Mouse (Mus musculus): ENCODE results near the gene Rapgef6.

GRCm38 (mm10) chr11:54675792-54676489 is 153.3 kb downstream of the Rapgef6 start:
- no peak for TF ChIP-seq POLR2A (IDR thresholded peaks at IDR 0.05; ENCODE audit: insufficient read depth, low read depth, low read length)
- no peak for TF ChIP-seq CTCF (IDR thresholded peaks at IDR 0.05)

Data from heart, adult 2 months (tissue).